Mouse (Mus musculus): ENCODE data around the gene Fhad1. TPM values are rescaled to one million over a fixed set of nuclear protein-coding genes. Genes with fewer than 3 reads are reported as not detected.

Gene Fhad1
- total and polyA plus RNA-seq, 3 experiments, result 4.8 to 8.6 (median 5.5) TPM

DNA sequence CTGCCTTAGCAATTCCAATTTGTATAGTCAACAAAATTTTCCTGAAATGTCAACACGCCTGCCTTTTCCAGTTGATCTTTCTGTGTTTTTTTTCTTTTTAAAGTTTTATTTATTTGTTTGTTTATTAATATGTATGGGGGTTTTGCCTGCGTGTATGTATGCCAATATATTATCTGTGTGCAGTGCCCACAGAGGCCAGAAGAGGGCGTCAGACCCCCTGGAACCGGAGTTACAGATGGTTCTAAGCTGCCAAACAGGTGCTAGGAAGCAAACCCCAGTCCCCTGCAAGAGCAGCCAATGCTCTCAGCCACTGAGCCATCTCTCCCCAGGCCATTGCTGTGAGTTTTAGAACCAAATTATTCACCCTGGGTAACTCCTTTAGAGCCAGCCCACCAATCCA is 76.3 kb downstream of the Fhad1 start:
- Histone ChIP-seq H3K27me3 (replicated peaks) (no peaks in the 10 kb centered on the region), H3K9ac (ENCODE audit: insufficient read depth, low read depth) (no peak overlapping the region), H3K4me3 (replicated peaks in 1 of 3; ENCODE audit: low read depth in 2 of 3, low read length in 2 of 3, poor library complexity in 1 of 3) (no peak overlapping the region), H3K79me2 (replicated peaks; ENCODE audit: control insufficient read depth, extremely low read depth, insufficient read depth, poor library complexity, severe bottlenecking) (no peaks in the 10 kb centered on the region), H3K36me3 (replicated peaks in 1 of 2; ENCODE audit: control insufficient read depth in 1 of 2, insufficient read depth in 1 of 2, low read length in 1 of 2) (peaks cover 0 to 35% of the 10 kb centered on the region in 2 experiments), H3K27ac (ENCODE audit: insufficient read depth, low read depth) (no peak overlapping the region), H3K4me2 (ENCODE audit: insufficient read depth, low read depth, poor library complexity, severe bottlenecking) (no peak overlapping the region), H3K9me3 (replicated peaks; ENCODE audit: low read length) (peaks cover 4% of the 10 kb centered on the region), H3K4me1 (ENCODE audit: control insufficient read depth in 1 of 2, insufficient read depth in 2 of 2) (peaks cover 13 to 38% of the 10 kb centered on the region in 2 experiments)
- no peak for DNase-seq (ENCODE audit: extremely low read depth)
- dilution Hi-C loops (cut with MboI; ENCODE audit: extremely low pct_ligation_motif_present, extremely low pct_unique_long_range_greater_than_20kb, low sequenced_read_pairs) (no loop called here), in situ Hi-C loops (cut with MboI; ENCODE audit: low pct_ligation_motif_present, low pct_unique_long_range_greater_than_20kb, low sequenced_read_pairs) (no loop called here)
- TF ChIP-seq MAX (IDR thresholded peaks at IDR 0.05; ENCODE audit: low read length), result no peak
- no peak for TF ChIP-seq SIN3A (IDR thresholded peaks at IDR 0.05; ENCODE audit: low read length)
- TF ChIP-seq HCFC1 (IDR thresholded peaks at IDR 0.05; ENCODE audit: low read depth, low read length), result no peak

DNA sequence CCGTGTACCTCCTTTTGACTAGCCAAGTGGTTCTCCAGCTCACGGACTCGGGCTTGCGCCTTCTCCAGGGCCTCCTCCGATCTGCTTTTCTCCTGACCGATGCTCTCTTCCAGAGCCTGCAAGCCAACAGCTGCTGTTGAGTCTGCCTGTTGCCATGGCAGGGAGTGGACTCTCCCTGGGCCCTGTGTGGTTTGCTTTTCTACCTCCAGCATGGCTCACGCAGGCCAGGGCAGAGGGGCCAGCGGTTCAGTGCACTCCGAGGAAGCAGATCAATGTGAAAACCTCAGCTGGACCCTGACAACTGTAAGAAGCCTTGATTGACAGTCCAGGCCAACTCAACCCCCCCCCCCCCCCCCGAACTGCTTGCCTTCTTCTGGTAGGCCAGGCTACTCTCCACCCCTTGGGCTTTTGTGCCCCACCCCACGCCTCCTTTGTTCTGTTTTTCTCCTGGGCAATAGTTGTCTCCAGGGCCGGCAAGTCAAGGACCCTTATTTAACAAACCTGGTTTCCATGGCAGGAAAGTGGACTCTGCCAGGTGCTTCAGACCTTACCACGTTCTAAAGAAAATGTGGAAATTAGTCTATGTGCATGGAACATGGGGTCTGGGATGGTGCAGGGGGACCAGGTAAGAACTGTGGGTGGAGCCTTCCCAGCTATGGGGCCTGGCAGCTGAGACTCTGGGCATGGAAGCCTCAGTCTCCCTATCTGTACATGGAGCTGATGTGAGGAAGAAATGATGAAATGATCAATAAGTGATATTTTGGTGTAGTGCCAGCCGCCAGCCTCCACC is 81.9 kb downstream of the Fhad1 start:
- H3K27me3 ChIP-seq (replicated peaks), result no peaks in the 10 kb centered on the region
- H3K9ac ChIP-seq (ENCODE audit: insufficient read depth, low read depth), result no peak overlapping the region
- TF ChIP-seq MEF2A (IDR thresholded peaks at IDR 0.05; ENCODE audit: borderline replicate concordance, low read depth, low read length) (no peak), ETS1 (conservative IDR thresholded peaks at IDR 0.05; ENCODE audit: low read depth, low read length) (no peak), ZNF384 (IDR thresholded peaks at IDR 0.05; ENCODE audit: low read depth, low read length) (no peak), POLR2AphosphoS2 (IDR thresholded peaks at IDR 0.05; ENCODE audit: low read depth, low read length) (no peak), KAT2A (IDR thresholded peaks at IDR 0.05; ENCODE audit: insufficient replicate concordance, low read length) (no peak), IRF4 (IDR thresholded peaks at IDR 0.05; ENCODE audit: low read depth, low read length) (no peak), EP300 (IDR thresholded peaks at IDR 0.05; ENCODE audit: low read length) (no peak), MAZ (IDR thresholded peaks at IDR 0.05; ENCODE audit: low read depth, low read length) (no peak), MYC (IDR thresholded peaks at IDR 0.05; ENCODE audit: low read depth, low read length) (no peak), CHD1 (IDR thresholded peaks at IDR 0.05; ENCODE audit: low read depth, low read length) (no peak)
- dilution Hi-C loops (cut with MboI; ENCODE audit: extremely low pct_ligation_motif_present, extremely low pct_unique_long_range_greater_than_20kb, low sequenced_read_pairs), result no loop called here
- H3K79me2 ChIP-seq (replicated peaks; ENCODE audit: control insufficient read depth, extremely low read depth, insufficient read depth, poor library complexity, severe bottlenecking), result no peaks in the 10 kb centered on the region
- no peak overlapping the region for H3K27ac ChIP-seq (ENCODE audit: insufficient read depth, low read depth)
- H3K9me3 ChIP-seq (replicated peaks; ENCODE audit: low read length), result no peaks in the 10 kb centered on the region
- no peak overlapping the region for H3K4me3 ChIP-seq (replicated peaks in 1 of 3; ENCODE audit: low read depth in 2 of 3, low read length in 2 of 3, poor library complexity in 1 of 3)
- H3K4me2 ChIP-seq (ENCODE audit: insufficient read depth, low read depth, poor library complexity, severe bottlenecking), result no peak overlapping the region
- peaks cover 3 to 12% of the 10 kb centered on the region in 2 experiments; a peak in 2 of 4 replicates for H3K4me1 ChIP-seq (ENCODE audit: control insufficient read depth in 1 of 2, insufficient read depth in 2 of 2)
- no peak for DNase-seq (ENCODE audit: extremely low read depth)
- in situ Hi-C loops (cut with MboI; ENCODE audit: low pct_ligation_motif_present, low pct_unique_long_range_greater_than_20kb, low sequenced_read_pairs), result no loop called here
- peaks cover 0 to 70% of the 10 kb centered on the region in 2 experiments for H3K36me3 ChIP-seq (replicated peaks in 1 of 2; ENCODE audit: control insufficient read depth in 1 of 2, insufficient read depth in 1 of 2, low read length in 1 of 2)
